Mouse (Mus musculus) myocyte (in vitro differentiated cells): ENCODE measurements around the gene Spsb1.

ENCODE experiments used
- CEBPB ChIP-seq: IDR thresholded peaks from 2 replicates; pipeline ENCODE4 v1.6.1; 2011; ENCODE audit warnings: mild to moderate bottlenecking, moderate library complexity; ENCODE audit not compliant: poor library complexity, insufficient read depth, severe bottlenecking
- E2F4 ChIP-seq: IDR thresholded peaks from one replicate; pipeline ENCODE4 v1.6.1; 2011; ENCODE audit warnings: mild to moderate bottlenecking, control low read depth, moderate library complexity; ENCODE audit not compliant: insufficient read depth
- MAX ChIP-seq: IDR thresholded peaks from one replicate; pipeline ENCODE4 v1.6.1; 2011; ENCODE audit warnings: low read depth, mild to moderate bottlenecking, control low read depth
- MYOD1 ChIP-seq, 3 experiments: IDR thresholded peaks; one replicate each; pipeline ENCODE4 v1.6.1; 2011; ENCODE audit warnings: control low read depth in 2 of 3, low read depth in 2 of 3, mild to moderate bottlenecking in 2 of 3, moderate library complexity in 1 of 3; ENCODE audit not compliant: insufficient read length in 2 of 3, control insufficient read depth in 1 of 3
- POLR2A ChIP-seq: IDR thresholded peaks from one replicate; pipeline ENCODE4 v1.6.1; 2011; ENCODE audit warnings: low read depth, mild to moderate bottlenecking, control low read depth, moderate library complexity; ENCODE audit not compliant: insufficient read length
- POLR2AphosphoS2 ChIP-seq: IDR thresholded peaks from one replicate; pipeline ENCODE4 v1.6.1; 2011; ENCODE audit warnings: low read depth, control low read depth; ENCODE audit not compliant: insufficient read length
- USF1 ChIP-seq: IDR thresholded peaks from one replicate; pipeline ENCODE4 v1.6.1; 2011; ENCODE audit warnings: low read depth, mild to moderate bottlenecking, control low read depth, moderate library complexity

- TF ChIP-seq USF1, result no peak
- TF ChIP-seq E2F4, result no peak
- TF ChIP-seq POLR2A, result no peak
- TF ChIP-seq MYOD1 (IDR thresholded peaks at IDR 0.05; ENCODE audit: control insufficient read depth in 1 of 3, insufficient read length in 2 of 3, low read depth in 2 of 3), result no peak
- TF ChIP-seq CEBPB, result no peak
- no peak for TF ChIP-seq MAX
- no peak for TF ChIP-seq POLR2AphosphoS2
Observed at GRCm38 (mm10) chr4:149933519-149934245, 21.2 kb downstream of the Spsb1 start.
